Mouse (Mus musculus) MEL (cell line): ENCODE results near the gene Bmpr2. TPM values are rescaled to one million over a fixed set of nuclear protein-coding genes. Genes with fewer than 3 reads are reported as not detected.

Source experiments
- DNase-seq: peaks from one replicate; pipeline ENCODE4 v3.0.0; 2011; ENCODE audit warnings: low read depth, low spot score
- H3K27ac ChIP-seq: 2 replicates; pipeline ENCODE4 v1.5.1; 2012; ENCODE audit warnings: low read depth, mild to moderate bottlenecking, control low read depth, low read length, moderate library complexity; ENCODE audit not compliant: control insufficient read depth
- H3K27me3 ChIP-seq, 2 experiments: fragments of 150-350 bp in 1 of 2; sonication (generic) in 1 of 2; 2 replicates each; pipeline ENCODE4 v1.6.1; 2012; ENCODE audit warnings: low read length in 2 of 2, mild to moderate bottlenecking in 2 of 2, improper control_type of control experiment in 1 of 2, moderate library complexity in 1 of 2; ENCODE audit not compliant: insufficient read depth in 2 of 2, control insufficient read depth in 1 of 2
- H3K36me3 ChIP-seq, 2 experiments: 2 replicates each; pipeline ENCODE4 v1.6.1; 2012 to 2014; ENCODE audit warnings: low read length in 2 of 2, improper control_type of control experiment in 1 of 2, inconsistent platforms in 1 of 2, mild to moderate bottlenecking in 1 of 2; ENCODE audit not compliant: insufficient read depth in 2 of 2, control insufficient read depth in 1 of 2
- H3K4me1 ChIP-seq, 2 experiments: fragments of 150-350 bp in 1 of 2; sonication (generic) in 1 of 2; 2 replicates each; pipeline ENCODE4 v1.6.1; 2012; ENCODE audit warnings: low read length in 2 of 2, improper control_type of control experiment in 1 of 2, mild to moderate bottlenecking in 1 of 2; ENCODE audit not compliant: insufficient read depth in 2 of 2, control insufficient read depth in 1 of 2
- H3K4me3 ChIP-seq, 2 experiments: fragments of 150-350 bp in 1 of 2; sonication (generic) in 1 of 2; 2 replicates each; pipeline ENCODE4 v1.5.1; 2012; ENCODE audit warnings: low read depth in 2 of 2, low read length in 2 of 2, mild to moderate bottlenecking in 2 of 2, moderate library complexity in 2 of 2, control low read depth in 1 of 2, improper control_type of control experiment in 1 of 2; ENCODE audit not compliant: control insufficient read depth in 1 of 2, insufficient read depth in 1 of 2
- H3K79me2 ChIP-seq: 2 replicates; pipeline ENCODE4 v1.6.1; 2012; ENCODE audit warnings: mild to moderate bottlenecking, low read length, moderate library complexity; ENCODE audit not compliant: control insufficient read depth, poor library complexity, insufficient read depth
- H3K9ac ChIP-seq: 2 replicates; pipeline ENCODE4 v1.6.1; 2012; ENCODE audit warnings: low read depth, mild to moderate bottlenecking, control low read depth, low read length, moderate library complexity; ENCODE audit not compliant: control insufficient read depth, poor library complexity, severe bottlenecking
- H3K9me3 ChIP-seq: fragments of 150-350 bp; sonication (generic); replicated peaks from 2 replicates; pipeline ENCODE4 v1.6.1; 2012; ENCODE audit warnings: mild to moderate bottlenecking, low read length, improper control_type of control experiment, moderate library complexity; ENCODE audit not compliant: insufficient read depth
- BHLHE40 ChIP-seq: IDR thresholded peaks from 2 replicates; pipeline ENCODE4 v1.6.1; 2012; ENCODE audit warnings: low read depth, mild to moderate bottlenecking, inconsistent platforms, low read length, improper control_type of control experiment, borderline replicate concordance
- CHD1 ChIP-seq: IDR thresholded peaks from 2 replicates; pipeline ENCODE4 v1.6.1; 2012; ENCODE audit warnings: low read depth, mild to moderate bottlenecking, inconsistent platforms, low read length, improper control_type of control experiment
- CHD2 ChIP-seq: IDR thresholded peaks from 2 replicates; pipeline ENCODE4 v1.6.1; 2011; ENCODE audit warnings: low read length, improper control_type of control experiment
- CTCF ChIP-seq, 3 experiments: IDR thresholded peaks in 2 of 3; conservative IDR thresholded peaks in 1 of 3; 2 replicates each; pipeline ENCODE4 v1.5.1; 2011 to 2012; ENCODE audit warnings: low read length in 3 of 3, low read depth in 2 of 3, mild to moderate bottlenecking in 2 of 3, improper control_type of control experiment in 1 of 3, inconsistent platforms in 1 of 3, mixed read lengths in 1 of 3, moderate library complexity in 1 of 3; ENCODE audit not compliant: control insufficient read depth in 1 of 3, insufficient read depth in 1 of 3, poor library complexity in 1 of 3, severe bottlenecking in 1 of 3
- E2F4 ChIP-seq: IDR thresholded peaks from 2 replicates; pipeline ENCODE4 v1.6.1; 2011; ENCODE audit warnings: low read depth, low read length, improper control_type of control experiment, borderline replicate concordance
- ETS1 ChIP-seq: IDR thresholded peaks from 2 replicates; pipeline ENCODE4 v1.6.1; 2012; ENCODE audit warnings: low read depth, mild to moderate bottlenecking, inconsistent platforms, low read length, improper control_type of control experiment, moderate library complexity
- GABPA ChIP-seq: IDR thresholded peaks from 2 replicates; pipeline ENCODE4 v1.6.1; 2012; ENCODE audit warnings: low read depth, mild to moderate bottlenecking, inconsistent platforms, low read length, improper control_type of control experiment, moderate library complexity
- GATA1 ChIP-seq: IDR thresholded peaks from 2 replicates; pipeline ENCODE4 v1.6.1; 2011; ENCODE audit warnings: low read depth, low read length, improper control_type of control experiment
- MAFK ChIP-seq: IDR thresholded peaks from 2 replicates; pipeline ENCODE4 v1.6.1; 2011; ENCODE audit warnings: low read depth, mild to moderate bottlenecking, low read length, improper control_type of control experiment, borderline replicate concordance
- MAZ ChIP-seq: IDR thresholded peaks from 2 replicates; pipeline ENCODE4 v1.6.1; 2012; ENCODE audit warnings: low read depth, mild to moderate bottlenecking, inconsistent platforms, low read length, improper control_type of control experiment
- MEF2A ChIP-seq: IDR thresholded peaks from 2 replicates; pipeline ENCODE4 v1.6.1; 2014; ENCODE audit warnings: low read depth, mild to moderate bottlenecking, inconsistent platforms, low read length, improper control_type of control experiment; ENCODE audit not compliant: poor library complexity, insufficient replicate concordance, severe bottlenecking; ENCODE audit errors: extremely low read depth
- MXI1 ChIP-seq: IDR thresholded peaks from 2 replicates; pipeline ENCODE4 v1.6.1; 2011; ENCODE audit warnings: mild to moderate bottlenecking, low read depth, low read length, improper control_type of control experiment
- MYC ChIP-seq: IDR thresholded peaks from 2 replicates; pipeline ENCODE4 v1.6.1; 2011; ENCODE audit warnings: low read depth, mild to moderate bottlenecking, low read length, improper control_type of control experiment, moderate library complexity
- POLR2A ChIP-seq, 2 experiments: IDR thresholded peaks; 2 replicates each; pipeline ENCODE4 v1.6.1; 2011 to 2012; ENCODE audit warnings: low read length in 2 of 2, mild to moderate bottlenecking in 2 of 2, control low read depth in 1 of 2, improper control_type of control experiment in 1 of 2, low read depth in 1 of 2, moderate library complexity in 1 of 2; ENCODE audit not compliant: control insufficient read depth in 1 of 2, insufficient read depth in 1 of 2, poor library complexity in 1 of 2
- POLR2AphosphoS2 ChIP-seq: IDR thresholded peaks from 2 replicates; pipeline ENCODE4 v1.6.1; 2011; ENCODE audit warnings: low read length, improper control_type of control experiment
- POLR2AphosphoS5 ChIP-seq: IDR thresholded peaks from 2 replicates; pipeline ENCODE4 v1.6.1; 2012; ENCODE audit warnings: low read depth, borderline replicate concordance, mild to moderate bottlenecking, inconsistent platforms, low read length, moderate library complexity, mixed read lengths
- RCOR1 ChIP-seq: IDR thresholded peaks from 2 replicates; pipeline ENCODE4 v1.6.1; 2012; ENCODE audit warnings: low read depth, mild to moderate bottlenecking, inconsistent platforms, low read length, improper control_type of control experiment
- SIN3A ChIP-seq: IDR thresholded peaks from 2 replicates; pipeline ENCODE4 v1.6.1; 2012; ENCODE audit warnings: low read length, improper control_type of control experiment, inconsistent platforms
- SMC3 ChIP-seq: IDR thresholded peaks from 2 replicates; pipeline ENCODE4 v1.6.1; 2011; ENCODE audit warnings: low read depth, low read length, improper control_type of control experiment
- TAL1 ChIP-seq: IDR thresholded peaks from 2 replicates; pipeline ENCODE4 v1.6.1; 2012; ENCODE audit warnings: mild to moderate bottlenecking, inconsistent platforms, low read length, moderate library complexity, mixed read lengths
- TBP ChIP-seq: IDR thresholded peaks from 2 replicates; pipeline ENCODE4 v1.8.0; 2011; ENCODE audit warnings: low read depth, low read length, improper control_type of control experiment
- TCF12 ChIP-seq: IDR thresholded peaks from 2 replicates; pipeline ENCODE4 v1.6.1; 2014; ENCODE audit warnings: low read depth, mild to moderate bottlenecking, inconsistent platforms, low read length, improper control_type of control experiment, moderate library complexity
- UBTF ChIP-seq: IDR thresholded peaks from 2 replicates; pipeline ENCODE4 v1.6.1; 2012; ENCODE audit warnings: low read depth, mild to moderate bottlenecking, inconsistent platforms, low read length, improper control_type of control experiment, moderate library complexity, borderline replicate concordance; ENCODE audit not compliant: insufficient read depth
- USF1 ChIP-seq: IDR thresholded peaks from 2 replicates; pipeline ENCODE4 v1.6.1; 2014; ENCODE audit warnings: low read depth, mild to moderate bottlenecking, inconsistent platforms, low read length, improper control_type of control experiment, moderate library complexity
- USF2 ChIP-seq, 2 experiments: IDR thresholded peaks; 2 replicates each; pipeline ENCODE4 v1.6.1; 2011 to 2012; ENCODE audit warnings: improper control_type of control experiment in 2 of 2, low read length in 2 of 2, borderline replicate concordance in 1 of 2, inconsistent platforms in 1 of 2, low read depth in 1 of 2, mild to moderate bottlenecking in 1 of 2; ENCODE audit not compliant: insufficient read depth in 1 of 2
- ZC3H11A ChIP-seq: IDR thresholded peaks from 2 replicates; pipeline ENCODE4 v1.6.1; 2012; ENCODE audit warnings: low read depth, mild to moderate bottlenecking, inconsistent platforms, low read length, improper control_type of control experiment
- ZKSCAN1 ChIP-seq: IDR thresholded peaks from 2 replicates; pipeline ENCODE4 v1.6.1; 2012; ENCODE audit warnings: low read depth, mild to moderate bottlenecking, inconsistent platforms, low read length, improper control_type of control experiment, moderate library complexity
- ZMIZ1 ChIP-seq: IDR thresholded peaks from 2 replicates; pipeline ENCODE4 v1.6.1; 2012; ENCODE audit warnings: low read depth, mild to moderate bottlenecking, inconsistent platforms, low read length, improper control_type of control experiment, moderate library complexity
- ZNF384 ChIP-seq: IDR thresholded peaks from 2 replicates; pipeline ENCODE4 v1.6.1; 2012; ENCODE audit warnings: low read depth, mild to moderate bottlenecking, inconsistent platforms, low read length, improper control_type of control experiment
- polyA plus RNA-seq, 2 experiments: library from polyadenylated mRNA; stranded (reverse) in 1 of 2; unstranded in 1 of 2; fragments of >175 nt in 1 of 2; fragments of >200 nt in 1 of 2; gene quantifications; 2 replicates each; pipeline versions ENCODE4 v1.2.1 to v1.2.4; 2012; ENCODE audit warnings: low replicate concordance in 2 of 2, low read depth in 1 of 2; ENCODE audit not compliant: insufficient read length in 2 of 2, insufficient read depth in 1 of 2, missing spikeins in 1 of 2
- total RNA-seq: library from RNA; depleted of rRNA; stranded (reverse); fragments of 300-350 nt; gene quantifications from 2 replicates; pipeline ENCODE4 v1.2.3, GENCODE M21; 2012

Bmpr2 gene
- total and polyA plus RNA-seq, 3 experiments = 2.3 to 18.6 (median 3.1) TPM

DNA sequence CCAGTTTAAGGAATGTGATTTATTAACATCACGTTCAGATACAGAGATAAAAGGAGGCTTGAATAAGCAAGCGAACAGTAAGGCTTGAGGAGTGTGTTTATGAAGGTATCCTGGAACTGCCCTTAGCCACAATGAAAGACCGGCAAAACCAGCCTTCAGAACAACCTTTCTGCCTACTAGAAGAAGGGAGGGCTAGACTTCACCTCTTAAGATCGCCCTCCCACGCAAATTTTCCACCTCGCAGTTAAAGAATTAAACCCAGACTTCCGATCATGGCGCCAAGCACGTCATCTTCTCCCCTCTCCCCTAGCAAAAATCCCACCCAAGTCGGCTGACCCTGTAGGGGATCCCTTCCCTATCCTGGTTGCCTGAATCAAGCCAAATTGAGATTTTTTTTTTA is 992 bp upstream of the Bmpr2 start:
- H3K4me3 ChIP-seq = peak overlapping the region; percentile 66 to 97
- H3K79me2 ChIP-seq = peaks cover 26% of the 10 kb centered on the region
- peak overlapping the region; percentile 99 for H3K9ac ChIP-seq
- peaks cover 0 to 15% of the 10 kb centered on the region in 2 experiments; a peak in 2 of 4 replicates for H3K36me3 ChIP-seq
- no peaks in the 10 kb centered on the region for H3K9me3 ChIP-seq
- peak; percentile 77 for DNase-seq
- peak overlapping the region; percentile 87 for H3K27ac ChIP-seq
- H3K4me1 ChIP-seq = peaks cover 5 to 18% of the 10 kb centered on the region in 2 experiments; a peak in 3 of 4 replicates
- peak in 1 of 2 experiments; percentile 9; a peak in 1 of 4 replicates for TF ChIP-seq POLR2A (IDR thresholded peaks at IDR 0.05; ENCODE audit: control insufficient read depth in 1 of 2, insufficient read depth in 1 of 2, low read depth in 1 of 2, low read length in 2 of 2, poor library complexity in 1 of 2)
- TF ChIP-seq BHLHE40 = 0 out of 2 replicates have a peak, but pooled peaks have one; percentile 51
- TF ChIP-seq ZKSCAN1 = no peak
- H3K27me3 ChIP-seq = no peaks in the 10 kb centered on the region

DNA sequence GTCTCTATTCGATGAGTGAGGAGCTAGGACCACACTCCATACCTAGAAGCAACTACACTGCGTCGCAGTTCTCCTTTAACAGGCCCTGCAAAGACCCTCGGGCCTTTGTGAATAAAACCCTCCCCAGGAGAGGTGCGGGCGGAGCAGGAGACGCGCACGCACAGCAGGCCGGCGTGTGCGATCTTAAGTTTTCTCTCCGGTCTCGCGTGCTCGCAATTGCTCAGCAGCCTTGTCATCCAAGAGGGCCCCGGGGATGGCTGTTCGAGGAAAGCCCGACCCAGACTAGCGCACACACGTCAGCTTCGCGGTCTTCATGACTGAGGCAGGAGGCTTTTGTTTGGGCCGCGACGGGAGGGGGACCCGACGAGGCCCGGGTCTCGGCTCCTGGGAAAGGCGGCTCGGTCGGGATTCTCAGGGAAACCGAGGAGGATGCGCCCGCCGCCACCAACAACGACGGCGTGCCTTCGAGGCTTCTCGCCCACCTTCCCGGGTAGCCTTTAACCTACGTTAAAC is 493 bp upstream of the Bmpr2 start:
- Histone ChIP-seq H3K27me3 (no peaks in the 10 kb centered on the region), H3K36me3 (peaks cover 0 to 15% of the 10 kb centered on the region in 2 experiments; a peak in 2 of 4 replicates), H3K9ac (peak overlapping the region; percentile 99), H3K27ac (peak overlapping the region; percentile 87), H3K4me1 (peaks cover 5 to 19% of the 10 kb centered on the region in 2 experiments; a peak in 3 of 4 replicates), H3K9me3 (no peaks in the 10 kb centered on the region), H3K79me2 (peaks cover 26% of the 10 kb centered on the region), H3K4me3 (peak overlapping the region; percentile 66 to 97)
- peak; percentile 84 for DNase-seq
- TF ChIP-seq E2F4 = no peak
- TF ChIP-seq CHD2 = no peak
- TF ChIP-seq ZMIZ1 = no peak
- no peak for TF ChIP-seq GABPA
- TF ChIP-seq SIN3A = peak; percentile 43; the same call in 1 of the 2 replicates
- TF ChIP-seq MAFK = no peak
- TF ChIP-seq CHD1 = 0 out of 2 replicates have a peak, but pooled peaks have one; percentile 83
- TF ChIP-seq MEF2A = no peak
- peak; percentile 28 for TF ChIP-seq TCF12
- no peak for TF ChIP-seq ZC3H11A
- no peak; the same call in 1 of the 2 replicates for TF ChIP-seq MYC
- TF ChIP-seq POLR2AphosphoS2 = peak; percentile 16; the same call in 1 of the 2 replicates
- TF ChIP-seq TBP = no peak; the same call in 1 of the 2 replicates
- no peak for TF ChIP-seq GATA1
- no peak for TF ChIP-seq BHLHE40
- TF ChIP-seq RCOR1 = no peak
- no peak for TF ChIP-seq MAZ
- TF ChIP-seq TAL1 = no peak
- TF ChIP-seq POLR2AphosphoS5 = no peak; the same call in 1 of the 2 replicates
- TF ChIP-seq UBTF = 0 out of 2 replicates have a peak, but pooled peaks have one; percentile 69
- TF ChIP-seq SMC3 = no peak
- TF ChIP-seq USF1 = no peak
- TF ChIP-seq MXI1 = no peak
- 0 out of 2 replicates have a peak, but pooled peaks have one; percentile 8 for TF ChIP-seq ETS1
- TF ChIP-seq ZKSCAN1 = no peak
- no peak for TF ChIP-seq USF2 (IDR thresholded peaks at IDR 0.05; ENCODE audit: borderline replicate concordance in 1 of 2, insufficient read depth in 1 of 2, low read depth in 1 of 2, low read length in 2 of 2)
- no peak for TF ChIP-seq ZNF384
- TF ChIP-seq CTCF (IDR thresholded peaks at IDR 0.05 in 2 of 3, conservative IDR thresholded peaks at IDR 0.05 in 1 of 3; ENCODE audit: control insufficient read depth in 1 of 3, insufficient read depth in 1 of 3, low read depth in 2 of 3, low read length in 3 of 3, poor library complexity in 1 of 3, severe bottlenecking in 1 of 3) = no peak
